Mouse (Mus musculus) limb, embryonic 15.5 days (tissue): ENCODE measurements around the gene Nfix. TPM values are rescaled to one million over a fixed set of nuclear protein-coding genes. Genes with fewer than 3 reads are reported as not detected.

Source experiments
- ATAC-seq: fragments of 200-750 bp; cut with Nextera tagmentation; 2 replicates; pipeline ENCODE4 v1.8.0; 2017; ENCODE audit warnings: low read depth, moderate TSS enrichment; ENCODE audit not compliant: insufficient number of reproducible peaks, low FRiP score, low TSS enrichment
- H3K27ac ChIP-seq: fragments of 300-500 bp; sonication (generic); 2 replicates; pipeline ENCODE4 v1.5.1; 2015; ENCODE audit warnings: moderate library complexity, mild to moderate bottlenecking, inconsistent platforms
- H3K27me3 ChIP-seq: fragments of 300-500 bp; sonication (generic); 2 replicates; pipeline ENCODE4 v1.6.1; 2015; ENCODE audit warnings: inconsistent platforms
- H3K36me3 ChIP-seq: fragments of 300-500 bp; sonication (generic); 2 replicates; pipeline ENCODE4 v1.6.1; 2015; ENCODE audit warnings: inconsistent platforms
- H3K4me1 ChIP-seq: fragments of 300-500 bp; sonication (generic); 2 replicates; pipeline ENCODE4 v1.6.1; 2015; ENCODE audit warnings: inconsistent platforms
- H3K4me2 ChIP-seq: fragments of 300-500 bp; sonication (generic); 2 replicates; pipeline ENCODE4 v1.6.1; 2015; ENCODE audit warnings: mild to moderate bottlenecking, inconsistent platforms
- H3K4me3 ChIP-seq: fragments of 300-500 bp; sonication (generic); 2 replicates; pipeline ENCODE4 v1.5.1; 2015; ENCODE audit warnings: mild to moderate bottlenecking, inconsistent platforms
- H3K9ac ChIP-seq: fragments of 300-500 bp; sonication (generic); 2 replicates; pipeline ENCODE4 v1.6.1; 2015; ENCODE audit warnings: inconsistent platforms
- H3K9me3 ChIP-seq: fragments of 300-500 bp; sonication (generic); 2 replicates; pipeline ENCODE4 v1.6.1; 2016; ENCODE audit warnings: inconsistent platforms
- WGBS: fragments of 180-500 bp; shearing (Covaris S2); methylation state at CpG from one replicate; pipeline ENCODE4 v1.1.7; 2015; 5-methylcytosine and 5-hydroxymethylcytosine counted together
- polyA plus RNA-seq: library from polyadenylated mRNA; unstranded; fragments of >200 nt; fragmentation: Nextera tagmentation; extraction: Ambion mirVana; gene quantifications from 2 replicates; pipeline ENCODE4 v1.2.1, GENCODE M21; 2015

Gene Nfix
- polyA plus RNA-seq, 1 experiment from 2014 or later, result 100 TPM

DNA sequence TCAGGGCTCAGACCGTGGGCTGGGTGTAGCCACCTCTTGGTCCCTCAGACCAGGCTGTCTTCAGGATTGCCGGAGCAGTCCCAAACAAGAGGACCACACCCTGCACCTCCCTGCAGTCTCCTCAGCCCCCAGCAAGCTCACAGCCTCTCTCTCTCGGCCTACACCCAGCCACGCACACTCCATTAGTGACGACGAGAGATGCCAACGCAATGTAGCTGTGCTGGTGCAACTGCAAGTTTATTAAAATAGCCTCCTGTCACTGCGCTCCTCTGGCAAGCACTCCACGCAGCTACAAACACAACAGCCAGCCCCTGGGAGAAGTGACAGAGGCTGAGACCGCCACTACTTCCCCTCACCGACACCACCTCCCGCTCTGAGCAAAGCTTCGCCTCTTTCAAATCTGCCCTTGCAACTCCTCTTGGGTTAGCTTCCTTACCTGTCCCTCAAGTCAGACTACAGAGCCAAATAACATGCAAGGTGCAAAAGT is 25.0 kb downstream of the Nfix start:
- Histone ChIP-seq H3K4me3 (peak overlapping the region; percentile 35), H3K9me3 (no peaks in the 10 kb centered on the region), H3K27ac (peak overlapping the region; percentile 96), H3K27me3 (no peaks in the 10 kb centered on the region), H3K9ac (peak overlapping the region; percentile 37), H3K4me1 (peaks cover 88% of the 10 kb centered on the region), H3K4me2 (peak overlapping the region; percentile 46), H3K36me3 (0 out of 2 replicates have a peak, but pooled peaks cover 8% of the 10 kb centered on the region)
- 0 out of 2 replicates have a peak, but pooled peaks have one; percentile 3 for ATAC-seq
- 14% methylated on average over 13 of the region's 13 CpGs for WGBS

DNA sequence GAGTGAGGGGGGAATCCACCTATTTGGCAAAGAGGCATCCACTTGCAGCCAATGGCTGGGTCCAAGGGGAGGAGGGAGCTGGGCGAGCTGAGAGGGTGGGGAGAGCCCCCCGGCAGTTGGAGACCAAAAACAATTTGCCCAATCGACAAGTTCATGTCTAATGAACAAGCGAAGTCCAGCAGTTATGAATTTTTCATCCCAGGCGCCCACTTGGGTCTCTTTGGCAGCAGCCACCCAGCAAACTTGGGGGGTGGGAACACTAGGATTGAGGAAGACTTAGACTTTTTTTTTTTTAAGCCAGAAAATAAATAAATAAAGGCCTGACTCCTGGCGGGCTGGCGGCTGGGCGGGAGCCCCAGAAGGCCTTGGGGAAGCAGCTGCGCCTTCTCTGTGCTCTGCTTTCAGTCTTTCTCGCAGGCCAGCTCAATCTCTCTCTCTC is 25.7 kb downstream of the Nfix start:
- peak overlapping the region; percentile 96 for H3K27ac ChIP-seq
- H3K4me2 ChIP-seq, result peak overlapping the region; percentile 46
- WGBS, result 2% methylated on average over 10 of the region's 10 CpGs
- peak; percentile 72 for ATAC-seq
- no peak overlapping the region for H3K9ac ChIP-seq
- peak overlapping the region; percentile 35 for H3K4me3 ChIP-seq
- H3K36me3 ChIP-seq, result peaks cover 9% of the 10 kb centered on the region; the same call in 1 of the 2 replicates
- H3K4me1 ChIP-seq, result peaks cover 88% of the 10 kb centered on the region
- no peaks in the 10 kb centered on the region for H3K9me3 ChIP-seq
- H3K27me3 ChIP-seq, result no peaks in the 10 kb centered on the region

DNA sequence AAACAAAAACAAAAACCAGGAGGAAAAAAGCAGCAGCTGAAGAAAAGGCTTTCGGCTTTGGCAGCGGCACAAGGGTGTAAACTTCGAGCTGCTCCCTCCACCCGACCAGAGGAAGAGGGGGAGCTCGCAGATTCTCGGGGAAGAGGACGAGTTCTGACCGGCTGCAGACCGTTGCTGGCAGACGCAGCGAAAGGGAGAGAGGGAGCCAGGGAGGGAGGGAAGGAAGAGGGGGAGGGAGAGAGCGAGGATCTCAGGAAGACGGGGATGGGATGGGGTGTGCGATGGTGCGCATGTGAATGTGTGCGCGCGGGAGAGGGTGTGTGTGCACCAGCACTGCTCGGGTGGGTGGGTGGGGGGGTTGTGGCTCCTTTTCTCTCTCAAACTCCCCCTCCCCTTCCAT is 26.3 kb downstream of the Nfix start:
- H3K36me3 ChIP-seq, result peaks cover 16% of the 10 kb centered on the region
- H3K4me3 ChIP-seq, result peak overlapping the region; percentile 35
- peaks cover 87% of the 10 kb centered on the region for H3K4me1 ChIP-seq
- 2% methylated on average over 19 of the region's 19 CpGs for WGBS
- 0 out of 2 replicates have a peak overlapping the region, but pooled peaks have one; percentile 4 for H3K9ac ChIP-seq
- peak overlapping the region; percentile 46 for H3K4me2 ChIP-seq
- ATAC-seq, result peak; percentile 85
- H3K9me3 ChIP-seq, result no peaks in the 10 kb centered on the region
- peak overlapping the region; percentile 96 for H3K27ac ChIP-seq
- no peaks in the 10 kb centered on the region for H3K27me3 ChIP-seq

DNA sequence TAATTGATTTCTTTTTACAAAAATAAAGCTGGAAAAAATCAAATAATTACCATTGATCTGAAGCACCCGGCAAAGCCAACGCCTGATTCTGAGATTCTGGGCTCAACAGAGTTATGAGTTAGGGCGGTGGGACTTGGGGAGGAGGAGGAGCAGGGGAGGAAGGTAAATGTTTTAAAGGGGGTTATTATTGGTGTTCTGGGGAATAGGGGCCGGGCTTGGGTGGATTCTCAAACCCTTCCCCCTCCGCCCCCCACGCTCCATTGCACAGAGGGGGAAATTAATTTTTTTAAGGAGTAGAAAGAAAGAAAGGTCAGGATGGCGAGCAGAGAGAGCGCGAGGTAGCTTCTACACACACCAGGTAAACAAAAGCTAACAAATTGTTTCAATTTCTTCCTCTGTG is 26.8 kb downstream of the Nfix start:
- Histone ChIP-seq H3K9ac (0 out of 2 replicates have a peak overlapping the region, but pooled peaks have one; percentile 4), H3K36me3 (peaks cover 21% of the 10 kb centered on the region), H3K27me3 (no peaks in the 10 kb centered on the region), H3K9me3 (no peaks in the 10 kb centered on the region), H3K4me3 (peak overlapping the region; percentile 35), H3K27ac (peak overlapping the region; percentile 96), H3K4me2 (peak overlapping the region; percentile 46), H3K4me1 (peaks cover 86% of the 10 kb centered on the region)
- 2% methylated on average over 9 of the region's 9 CpGs for WGBS
- peak; percentile 49; the same call in 1 of the 2 replicates for ATAC-seq

DNA sequence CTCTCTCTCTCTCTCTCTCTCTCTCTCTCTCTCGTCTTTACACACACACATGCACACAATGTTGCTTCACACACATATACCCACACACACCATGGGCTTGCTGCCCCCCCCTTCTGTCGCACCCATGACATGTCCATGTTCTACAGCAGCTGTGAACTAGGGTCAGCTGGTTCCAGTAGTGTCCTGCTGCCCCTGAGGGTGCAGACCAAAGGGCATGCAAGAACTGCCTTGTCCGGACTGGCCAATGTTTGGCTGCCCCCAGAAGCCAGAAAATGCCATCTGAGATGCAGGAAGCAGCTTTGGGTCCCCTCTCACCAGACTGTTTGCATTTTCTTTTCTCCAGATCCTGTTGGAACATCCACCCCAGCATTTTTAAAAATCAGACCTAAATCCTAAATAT is 27.5 kb downstream of the Nfix start:
- Histone ChIP-seq H3K9ac (0 out of 2 replicates have a peak overlapping the region, but pooled peaks have one; percentile 26), H3K9me3 (no peaks in the 10 kb centered on the region), H3K36me3 (peaks cover 28% of the 10 kb centered on the region), H3K27me3 (no peaks in the 10 kb centered on the region), H3K4me1 (peaks cover 83% of the 10 kb centered on the region), H3K4me3 (peak overlapping the region; percentile 35), H3K4me2 (peak overlapping the region; percentile 46), H3K27ac (peak overlapping the region; percentile 96)
- ATAC-seq, result no peak
- 17% methylated on average over 3 of the region's 3 CpGs for WGBS

DNA sequence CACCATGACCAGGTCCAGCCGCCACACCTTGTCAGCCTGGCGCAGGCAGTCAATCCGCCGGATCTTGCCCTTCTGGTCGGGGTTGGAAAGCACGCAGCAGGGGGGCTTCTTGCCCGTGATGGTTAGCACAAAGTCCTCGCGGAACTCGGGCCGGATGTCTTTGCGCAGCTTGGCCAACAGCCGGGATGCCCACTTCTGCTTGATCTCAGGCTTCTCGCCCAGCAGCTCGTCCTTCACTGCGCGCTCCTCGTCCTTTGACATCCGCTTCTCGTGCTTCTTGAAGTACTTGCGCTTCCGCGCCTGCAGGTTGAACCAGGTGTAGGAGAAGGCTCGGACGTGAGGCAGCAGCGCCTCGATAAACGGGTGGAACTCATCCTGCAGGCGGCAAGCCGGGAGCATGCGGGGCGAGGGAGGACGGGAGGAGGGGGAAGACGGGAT is 28.2 kb downstream of the Nfix start:
- WGBS, result 15% methylated on average over 34 of the region's 34 CpGs
- H3K4me1 ChIP-seq, result peaks cover 82% of the 10 kb centered on the region
- H3K36me3 ChIP-seq, result peaks cover 35% of the 10 kb centered on the region
- H3K4me2 ChIP-seq, result peak overlapping the region; percentile 46
- H3K27ac ChIP-seq, result peak overlapping the region; percentile 76; the same call in 1 of the 2 replicates
- H3K4me3 ChIP-seq, result peak overlapping the region; percentile 35
- no peak for ATAC-seq
- H3K9ac ChIP-seq, result peak overlapping the region; percentile 12; the same call in 1 of the 2 replicates
- no peaks in the 10 kb centered on the region for H3K27me3 ChIP-seq
- no peaks in the 10 kb centered on the region for H3K9me3 ChIP-seq

DNA sequence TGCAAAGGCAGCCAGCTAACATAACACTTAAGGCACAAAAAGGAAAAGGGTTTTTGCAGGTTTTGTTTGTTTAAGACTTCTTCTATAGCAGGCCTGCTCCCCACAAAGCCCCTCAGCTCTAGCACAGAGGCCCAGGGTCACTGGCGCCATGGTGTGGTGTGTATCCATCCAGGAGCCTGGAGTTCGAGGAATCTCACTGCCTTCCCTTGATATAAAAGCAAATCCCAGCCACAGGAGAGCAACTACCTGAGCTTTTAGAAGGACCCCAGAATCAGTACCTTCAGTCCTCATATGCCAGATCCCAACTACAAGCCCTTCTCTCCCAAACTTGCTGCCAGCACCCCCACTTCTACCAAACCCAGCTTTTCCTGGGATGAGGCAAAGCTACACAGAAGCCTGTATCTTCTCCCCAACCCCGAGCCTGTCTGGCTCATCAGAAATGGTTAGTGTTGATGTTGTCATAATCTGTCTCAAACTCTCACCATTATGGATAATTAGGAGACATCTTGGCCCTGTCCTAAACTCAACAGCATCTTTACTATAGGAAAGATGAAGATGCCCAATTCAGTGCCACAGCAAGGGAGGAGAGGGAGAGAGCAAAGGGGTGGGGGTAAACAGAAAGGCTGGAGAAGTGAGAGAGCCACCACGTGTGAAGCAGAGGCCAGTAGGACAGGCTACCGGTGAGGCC is 29.0 kb downstream of the Nfix start:
- Histone ChIP-seq H3K4me2 (peak overlapping the region; percentile 46), H3K27me3 (no peaks in the 10 kb centered on the region), H3K9ac (peak overlapping the region; percentile 15; the same call in 1 of the 2 replicates), H3K4me1 (peaks cover 83% of the 10 kb centered on the region), H3K36me3 (peaks cover 43% of the 10 kb centered on the region), H3K4me3 (peak overlapping the region; percentile 35), H3K27ac (peak overlapping the region; percentile 76), H3K9me3 (no peaks in the 10 kb centered on the region)
- no peak for ATAC-seq
- WGBS, result 38% methylated on average over 5 of the region's 5 CpGs

DNA sequence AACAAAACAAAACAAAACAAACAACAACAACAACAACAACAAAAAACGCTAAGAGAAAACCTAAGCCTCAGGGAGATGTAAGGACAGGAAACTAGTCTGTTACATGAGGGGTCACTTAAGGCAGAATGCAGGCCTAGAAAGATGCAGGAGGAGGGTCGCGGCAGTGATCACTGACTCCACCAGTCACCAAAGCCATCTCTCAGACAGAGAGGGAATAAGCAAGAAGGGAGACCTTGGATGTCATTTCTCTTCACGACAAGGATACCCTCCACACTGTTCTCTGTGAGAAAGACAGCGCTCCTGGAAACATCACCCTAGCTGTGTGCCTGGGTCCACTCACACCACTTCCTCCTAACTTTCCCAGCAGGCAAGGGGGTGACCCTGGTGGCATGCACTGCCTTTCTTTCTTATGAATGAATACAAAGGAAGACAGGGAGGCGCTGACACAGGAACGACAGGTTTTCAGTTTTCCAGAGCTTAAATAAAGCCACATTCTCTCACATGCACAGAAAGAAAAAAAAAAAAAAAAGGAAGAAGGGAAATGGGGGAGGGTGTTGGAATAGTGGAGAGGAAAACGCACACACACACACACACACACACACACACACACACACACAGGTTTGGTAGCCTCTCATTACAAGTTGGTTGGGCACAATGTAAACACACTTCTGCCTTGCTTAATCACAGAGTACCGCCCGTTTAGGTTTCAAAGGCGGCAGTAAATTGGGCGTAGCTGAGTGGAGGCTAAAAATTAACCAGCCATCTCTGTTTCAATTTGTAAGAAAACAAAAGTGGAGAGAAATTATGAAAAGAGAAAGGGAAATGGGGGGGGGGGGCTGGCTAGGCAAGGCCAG is 29.8 kb downstream of the Nfix start:
- ATAC-seq, result no peak
- Histone ChIP-seq H3K27me3 (no peaks in the 10 kb centered on the region), H3K27ac (peak overlapping the region; percentile 76), H3K4me1 (peaks cover 83% of the 10 kb centered on the region), H3K4me2 (peak overlapping the region; percentile 46), H3K4me3 (peak overlapping the region; percentile 35), H3K36me3 (peaks cover 48% of the 10 kb centered on the region), H3K9ac (no peak overlapping the region), H3K9me3 (no peaks in the 10 kb centered on the region)
- WGBS, result 39% methylated on average over 12 of the region's 12 CpGs

DNA sequence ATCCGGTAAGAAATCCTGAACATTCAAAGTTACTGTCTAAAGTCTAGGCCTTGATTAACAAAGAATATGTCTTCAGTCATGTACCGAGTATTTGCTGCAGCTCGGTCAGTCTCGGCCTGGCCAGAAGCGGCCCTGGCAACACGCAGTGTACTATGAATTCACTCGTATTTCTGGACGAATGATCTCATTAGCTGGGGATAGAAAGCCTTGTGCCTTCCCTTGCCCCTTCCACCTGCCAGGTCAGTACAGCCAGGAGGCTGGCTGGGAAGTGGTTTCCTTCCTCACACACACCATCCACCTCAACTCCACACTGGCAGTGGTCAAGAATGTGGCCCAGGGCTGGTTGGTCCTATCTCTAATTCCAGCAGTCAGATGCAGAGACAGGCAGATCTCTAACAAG is 30.8 kb downstream of the Nfix start:
- Histone ChIP-seq H3K27me3 (no peaks in the 10 kb centered on the region), H3K36me3 (peaks cover 54% of the 10 kb centered on the region), H3K9me3 (no peaks in the 10 kb centered on the region), H3K4me1 (peaks cover 84% of the 10 kb centered on the region), H3K9ac (no peak overlapping the region), H3K27ac (no peak overlapping the region), H3K4me3 (no peak overlapping the region), H3K4me2 (no peak overlapping the region)
- WGBS, result 86% methylated on average over 8 of the region's 8 CpGs
- ATAC-seq, result no peak

DNA sequence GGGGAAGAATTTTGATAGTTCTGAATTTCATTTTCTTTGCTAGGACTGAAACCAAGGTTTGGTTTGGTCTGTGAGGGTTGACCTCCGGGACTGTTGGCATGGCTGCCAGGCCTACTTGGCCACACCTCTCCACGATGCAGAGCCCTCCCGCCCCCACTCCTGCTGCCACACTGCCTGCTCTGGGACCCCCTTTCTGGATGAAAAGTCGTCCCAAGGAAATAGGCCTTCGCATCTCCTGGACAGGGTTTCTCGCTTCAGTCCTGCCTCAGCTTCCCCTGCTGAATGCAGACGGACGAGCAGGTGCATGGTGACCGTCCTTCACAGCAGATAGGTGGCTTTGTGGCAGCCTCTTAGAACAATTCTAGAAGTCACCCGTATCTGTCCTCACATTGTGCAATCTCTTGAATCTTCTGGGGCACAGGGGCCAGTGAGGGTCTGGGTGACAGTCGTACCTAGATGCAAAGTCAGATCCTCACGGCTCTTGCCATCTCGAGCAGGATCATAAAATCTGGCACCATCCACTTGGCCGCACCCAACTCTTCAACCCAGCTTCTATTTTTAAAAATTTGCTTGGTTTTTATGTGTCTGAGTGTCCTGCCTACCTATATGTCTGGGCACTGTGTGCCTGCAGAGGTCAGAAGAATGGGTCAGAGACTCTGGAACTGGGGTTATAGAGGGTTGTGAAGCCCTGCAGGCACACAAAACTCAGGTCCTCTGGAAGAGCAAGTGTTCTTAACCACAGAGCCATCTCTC is 31.6 kb downstream of the Nfix start:
- Histone ChIP-seq H3K9ac (no peak overlapping the region), H3K36me3 (peaks cover 57% of the 10 kb centered on the region), H3K9me3 (no peaks in the 10 kb centered on the region), H3K4me2 (no peak overlapping the region), H3K4me1 (peaks cover 92% of the 10 kb centered on the region), H3K27ac (no peak overlapping the region), H3K4me3 (no peak overlapping the region), H3K27me3 (no peaks in the 10 kb centered on the region)
- WGBS, result 83% methylated on average over 14 of the region's 14 CpGs
- ATAC-seq, result no peak

DNA sequence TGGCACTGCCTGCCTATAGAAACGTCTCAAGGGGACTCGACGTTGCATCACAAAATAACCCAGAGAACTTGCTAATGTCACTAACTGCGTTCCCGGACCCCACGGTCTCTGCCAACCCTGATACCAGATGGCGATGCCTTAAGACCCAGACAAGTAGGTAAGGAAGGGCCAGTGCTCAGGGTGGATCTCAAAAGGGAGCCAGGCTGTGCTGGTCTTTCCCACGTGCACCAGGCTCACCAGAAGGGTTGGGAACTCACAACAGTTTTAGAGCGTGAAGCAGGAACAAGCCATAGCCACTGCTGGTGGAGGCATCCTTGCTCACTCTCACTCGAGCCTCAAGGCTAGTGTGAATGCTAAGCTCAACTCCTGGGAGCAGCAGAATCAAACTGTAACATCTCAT is 32.9 kb downstream of the Nfix start:
- no peak overlapping the region for H3K4me2 ChIP-seq
- no peaks in the 10 kb centered on the region for H3K9me3 ChIP-seq
- peaks cover 88% of the 10 kb centered on the region for H3K4me1 ChIP-seq
- H3K36me3 ChIP-seq, result peaks cover 63% of the 10 kb centered on the region
- ATAC-seq, result no peak
- H3K27me3 ChIP-seq, result no peaks in the 10 kb centered on the region
- WGBS, result 76% methylated on average over 10 of the region's 10 CpGs
- H3K4me3 ChIP-seq, result no peak overlapping the region
- no peak overlapping the region for H3K27ac ChIP-seq
- H3K9ac ChIP-seq, result no peak overlapping the region
